In the genomic region with DNA sequence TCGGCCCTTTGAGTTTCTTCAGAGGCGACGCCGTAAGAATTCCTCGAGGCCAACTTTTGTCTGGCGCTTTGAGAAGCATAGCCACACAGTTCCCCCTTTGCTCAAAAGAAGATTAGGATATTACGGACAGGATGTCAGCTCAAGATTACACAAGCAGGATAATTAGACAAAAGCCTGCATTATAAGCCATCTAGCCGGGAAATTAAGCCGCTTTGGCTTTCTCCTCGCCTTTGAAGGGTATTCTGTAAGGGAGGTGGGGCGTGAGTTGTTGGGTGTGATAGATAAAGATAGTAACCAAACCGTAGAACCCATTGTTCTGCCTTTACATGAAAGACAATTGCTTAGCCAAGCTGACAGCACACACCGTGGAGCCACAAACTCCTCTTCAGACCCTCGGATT, we compare ENCODE assay signal across 20 mouse cellular contexts.
A peak's percentile ranks its signal among the peaks of the same experiment; 100 is the strongest.
DNase-seq lines count a peak whose midpoint lies in the region; ATAC-seq and TF ChIP-seq lines count a peak whose summit lies in the region.
"Had no signal": no experiment of that assay in that cellular context is flagged by ENCODE, and none has a peak within 500 bp of the region (broad histone marks: within the 10 kb centered on the region; RNA-seq: fewer than 3 reads in every experiment).

No protein-coding gene starts in this region.

- DNase-seq in midbrain, embryonic 11.5 days (ENCODE audit: low spot score, missing footprints) = no peak
- peak; percentile 54 for DNase-seq in brain, embryonic 14.5 days (ENCODE audit: low read depth)
- DNase-seq in limb, embryonic 10.5 days (ENCODE audit: low spot score) = no peak
- no peak for DNase-seq in heart, adult 11 months
- DNase-seq: adrenal gland, postnatal 10 days; cerebellum, adult 11-12 months; cerebellum, adult 9-10 months; cerebellum, postnatal 25 days; gastrocnemius, postnatal 36 days; heart, adult 18-20 months; heart, postnatal 14 days had no signal

- peaks cover 22% of the 10 kb centered on the region for H3K27me3 ChIP-seq in forebrain, embryonic 12.5 days
- H3K27me3 ChIP-seq in forebrain, embryonic 15.5 days = peaks cover 5% of the 10 kb centered on the region; the same call in 1 of the 2 replicates
- H3K27me3 ChIP-seq in midbrain, embryonic 13.5 days = peaks cover 34% of the 10 kb centered on the region
- H3K27me3 ChIP-seq in midbrain, embryonic 11.5 days (ENCODE audit: control insufficient read depth, insufficient read depth, low read length) = no peaks in the 10 kb centered on the region
- no peaks in the 10 kb centered on the region for H3K27me3 ChIP-seq in neural tube, embryonic 15.5 days (replicated peaks)
- no peaks in the 10 kb centered on the region for H3K27me3 ChIP-seq in limb, embryonic 10.5 days (ENCODE audit: low read depth, poor library complexity, severe bottlenecking)
- H3K27me3 ChIP-seq: embryonic facial prominence, embryonic 13.5 days; heart, embryonic 15.5 days had no signal

- no peaks in the 10 kb centered on the region for H3K9me3 ChIP-seq in forebrain, embryonic 12.5 days
- no peaks in the 10 kb centered on the region for H3K9me3 ChIP-seq in forebrain, embryonic 15.5 days
- no peaks in the 10 kb centered on the region for H3K9me3 ChIP-seq in midbrain, embryonic 13.5 days
- no peaks in the 10 kb centered on the region for H3K9me3 ChIP-seq in midbrain, embryonic 11.5 days (ENCODE audit: control insufficient read depth, low read length)
- H3K9me3 ChIP-seq in neural tube, embryonic 15.5 days (replicated peaks) = no peaks in the 10 kb centered on the region
- no peaks in the 10 kb centered on the region for H3K9me3 ChIP-seq in limb, embryonic 10.5 days (replicated peaks)
- H3K9me3 ChIP-seq: embryonic facial prominence, embryonic 13.5 days; heart, embryonic 10.5 days; heart, embryonic 15.5 days had no signal

- no peak overlapping the region for H3K27ac ChIP-seq in forebrain, embryonic 12.5 days
- H3K27ac ChIP-seq in forebrain, embryonic 15.5 days (replicated peaks) = no peak overlapping the region
- 0 out of 2 replicates have a peak overlapping the region, but pooled peaks have one; percentile 61 for H3K27ac ChIP-seq in midbrain, embryonic 13.5 days
- no peak overlapping the region for H3K27ac ChIP-seq in midbrain, embryonic 11.5 days (ENCODE audit: low read depth, low read length)
- peak overlapping the region; percentile 41; the same call in 1 of the 2 replicates for H3K27ac ChIP-seq in neural tube, embryonic 15.5 days (replicated peaks)
- no peak overlapping the region for H3K27ac ChIP-seq in limb, embryonic 10.5 days
- H3K27ac ChIP-seq: embryonic facial prominence, embryonic 13.5 days; heart, embryonic 10.5 days; heart, embryonic 15.5 days; hindbrain, embryonic 14.5 days had no signal

- WGBS in forebrain, embryonic 12.5 days = 44% methylated on average over 14 of the region's 14 CpGs
- WGBS in forebrain, embryonic 15.5 days = 29% methylated on average over 14 of the region's 14 CpGs
- 14% methylated on average over 14 of the region's 14 CpGs for WGBS in midbrain, embryonic 13.5 days
- 32% methylated on average over 14 of the region's 14 CpGs for WGBS in midbrain, embryonic 11.5 days
- WGBS in neural tube, embryonic 15.5 days = 53% methylated on average over 14 of the region's 14 CpGs
- 87% methylated on average over 14 of the region's 14 CpGs for WGBS in limb, embryonic 10.5 days

- no peak for TF ChIP-seq POLR2A in brain, embryonic 14.5 days (IDR thresholded peaks at IDR 0.05; ENCODE audit: borderline replicate concordance, extremely low read depth, insufficient read depth, insufficient read length, poor library complexity, severe bottlenecking)

- no peaks in the 10 kb centered on the region for H3K36me3 ChIP-seq in forebrain, embryonic 12.5 days (replicated peaks)
- H3K36me3 ChIP-seq in forebrain, embryonic 15.5 days = no peaks in the 10 kb centered on the region
- no peaks in the 10 kb centered on the region for H3K36me3 ChIP-seq in midbrain, embryonic 13.5 days
- H3K36me3 ChIP-seq in midbrain, embryonic 11.5 days (ENCODE audit: control insufficient read depth, insufficient read depth, low read length) = no peaks in the 10 kb centered on the region
- no peaks in the 10 kb centered on the region for H3K36me3 ChIP-seq in neural tube, embryonic 15.5 days
- no peaks in the 10 kb centered on the region for H3K36me3 ChIP-seq in limb, embryonic 10.5 days
- H3K36me3 ChIP-seq: embryonic facial prominence, embryonic 13.5 days; heart, embryonic 10.5 days; heart, embryonic 15.5 days had no signal

- 0 out of 2 replicates have a peak overlapping the region, but pooled peaks have one; percentile 15 for H3K4me2 ChIP-seq in forebrain, embryonic 12.5 days
- H3K4me2 ChIP-seq in forebrain, embryonic 15.5 days (replicated peaks) = no peak overlapping the region
- H3K4me2 ChIP-seq in midbrain, embryonic 13.5 days (replicated peaks) = 0 out of 2 replicates have a peak overlapping the region, but pooled peaks have one; percentile 9
- no peak overlapping the region for H3K4me2 ChIP-seq in midbrain, embryonic 11.5 days
- no peak overlapping the region for H3K4me2 ChIP-seq in neural tube, embryonic 15.5 days
- H3K4me2 ChIP-seq: embryonic facial prominence, embryonic 13.5 days; heart, embryonic 15.5 days; hindbrain, embryonic 14.5 days had no signal

- H3K4me3 ChIP-seq in forebrain, embryonic 12.5 days (replicated peaks) = no peak overlapping the region
- H3K4me3 ChIP-seq in forebrain, embryonic 15.5 days = no peak overlapping the region
- H3K4me3 ChIP-seq in midbrain, embryonic 13.5 days (replicated peaks) = no peak overlapping the region
- no peak overlapping the region for H3K4me3 ChIP-seq in midbrain, embryonic 11.5 days (ENCODE audit: low read depth, low read length)
- no peak overlapping the region for H3K4me3 ChIP-seq in neural tube, embryonic 15.5 days (replicated peaks)
- H3K4me3 ChIP-seq in limb, embryonic 10.5 days = no peak overlapping the region
- H3K4me3 ChIP-seq: embryonic facial prominence, embryonic 13.5 days; heart, embryonic 10.5 days; heart, embryonic 15.5 days had no signal

- no peak for TF ChIP-seq CTCF in brain, embryonic 14.5 days (IDR thresholded peaks at IDR 0.05; ENCODE audit: borderline replicate concordance, extremely low read depth, insufficient read depth, insufficient read length)

- peaks cover 21% of the 10 kb centered on the region for H3K4me1 ChIP-seq in forebrain, embryonic 12.5 days
- H3K4me1 ChIP-seq in forebrain, embryonic 15.5 days = peaks cover 14% of the 10 kb centered on the region
- peaks cover 25% of the 10 kb centered on the region for H3K4me1 ChIP-seq in midbrain, embryonic 13.5 days (replicated peaks)
- H3K4me1 ChIP-seq in midbrain, embryonic 11.5 days (ENCODE audit: control insufficient read depth, insufficient read depth, low read length) = peaks cover 9% of the 10 kb centered on the region
- peaks cover 31% of the 10 kb centered on the region; the same call in 1 of the 2 replicates for H3K4me1 ChIP-seq in neural tube, embryonic 15.5 days
- no peaks in the 10 kb centered on the region for H3K4me1 ChIP-seq in limb, embryonic 10.5 days
- H3K4me1 ChIP-seq: embryonic facial prominence, embryonic 13.5 days; heart, embryonic 10.5 days; heart, embryonic 15.5 days had no signal

- ATAC-seq in forebrain, embryonic 12.5 days (ENCODE audit: low FRiP score) = no peak
- ATAC-seq in forebrain, embryonic 15.5 days (replicated peaks) = no peak
- ATAC-seq in midbrain, embryonic 13.5 days = peak; percentile 40; the same call in 1 of the 2 replicates
- no peak for ATAC-seq in midbrain, embryonic 11.5 days (ENCODE audit: low FRiP score)
- no peak for ATAC-seq in neural tube, embryonic 15.5 days (ENCODE audit: low FRiP score)
- ATAC-seq: forebrain, embryonic 14.5 days had no signal

- H3K9ac ChIP-seq in forebrain, embryonic 12.5 days = no peak overlapping the region
- no peak overlapping the region for H3K9ac ChIP-seq in forebrain, embryonic 15.5 days (replicated peaks)
- H3K9ac ChIP-seq in midbrain, embryonic 13.5 days (replicated peaks) = no peak overlapping the region
- H3K9ac ChIP-seq in midbrain, embryonic 11.5 days (ENCODE audit: low read length) = no peak overlapping the region
- no peak overlapping the region for H3K9ac ChIP-seq in neural tube, embryonic 15.5 days (replicated peaks)
- H3K9ac ChIP-seq: embryonic facial prominence, embryonic 13.5 days; heart, embryonic 15.5 days; hindbrain, embryonic 14.5 days had no signal

Comparison
In these comparisons a context has a peak if more than half of its experiments do, and no peak if none do; other contexts are left out.
1. H3K27ac ChIP-seq: peak in midbrain, embryonic 13.5 days (single experiment) and neural tube, embryonic 15.5 days (single experiment); none in forebrain, embryonic 12.5 days (single experiment), forebrain, embryonic 15.5 days (single experiment), midbrain, embryonic 11.5 days (single experiment) and limb, embryonic 10.5 days (single experiment).
2. H3K4me2 ChIP-seq: peak in forebrain, embryonic 12.5 days (single experiment) and midbrain, embryonic 13.5 days (single experiment); none in forebrain, embryonic 15.5 days (single experiment), midbrain, embryonic 11.5 days (single experiment) and neural tube, embryonic 15.5 days (single experiment).